Mouse (Mus musculus): ENCODE measurements around the gene Slc9a9. TPM values are rescaled to one million over a fixed set of nuclear protein-coding genes. Genes with fewer than 3 reads are reported as not detected.

Slc9a9 gene
- total RNA-seq, 2 experiments from 2014 or later, result 23.1 to 23.7 TPM

DNA sequence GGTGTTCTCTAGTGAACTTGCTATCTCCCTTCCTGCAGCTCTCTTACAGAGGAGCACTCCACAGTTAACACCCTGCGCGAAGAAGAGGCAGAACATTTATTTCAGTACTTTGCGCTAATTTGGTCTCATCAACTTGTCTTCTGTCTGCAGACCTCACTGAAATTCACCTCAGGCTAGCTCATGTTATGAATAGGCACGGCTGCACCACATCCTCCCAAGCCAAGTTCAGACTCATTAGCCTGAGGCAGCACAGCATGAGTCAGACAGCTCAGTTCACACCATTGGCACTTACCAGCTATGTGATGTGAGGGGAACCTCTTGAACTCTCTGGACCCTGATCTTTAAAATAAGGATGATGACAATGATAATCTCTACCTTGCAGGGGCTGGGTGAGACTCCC, 482.0 kb downstream of the Slc9a9 start:
- H3K27ac ChIP-seq, result no peak overlapping the region
- intact Hi-C loops (cut with DNase I), result no loop called here
- peak in 1 of 2 experiments; percentile 23 for DNase-seq (ENCODE audit: extremely low spot score in 1 of 2, low spot score in 2 of 2)
- no peak overlapping the region for H3K4me3 ChIP-seq
- TF ChIP-seq CTCF (IDR thresholded peaks at IDR 0.05), result no peak

DNA sequence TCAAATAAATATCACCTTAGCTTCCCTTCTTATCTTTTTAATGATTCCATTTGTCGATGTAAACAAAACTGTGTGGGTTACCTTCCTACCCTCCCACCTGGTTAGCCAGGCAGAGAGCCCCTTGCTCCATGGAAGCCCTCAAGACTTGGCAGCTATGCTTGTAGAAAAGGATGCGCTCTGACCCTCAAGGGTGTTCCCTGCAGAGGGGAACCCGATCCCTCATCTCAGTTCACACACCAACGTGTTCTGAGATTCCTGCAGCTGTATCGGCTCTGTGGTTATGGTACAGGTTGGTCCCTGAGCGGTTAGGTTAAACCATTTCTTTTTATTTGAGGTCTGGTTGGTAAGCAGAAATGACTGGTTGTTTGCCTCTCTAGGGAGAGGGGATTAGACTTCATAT, 484.3 kb downstream of the Slc9a9 start:
- Histone ChIP-seq H3K4me3 (no peak overlapping the region), H3K27ac (no peak overlapping the region)
- TF ChIP-seq CTCF (IDR thresholded peaks at IDR 0.05), result no peak
- intact Hi-C loops (cut with DNase I), result no loop called here
- no peak for DNase-seq (ENCODE audit: extremely low spot score in 1 of 2, low spot score in 2 of 2)

DNA sequence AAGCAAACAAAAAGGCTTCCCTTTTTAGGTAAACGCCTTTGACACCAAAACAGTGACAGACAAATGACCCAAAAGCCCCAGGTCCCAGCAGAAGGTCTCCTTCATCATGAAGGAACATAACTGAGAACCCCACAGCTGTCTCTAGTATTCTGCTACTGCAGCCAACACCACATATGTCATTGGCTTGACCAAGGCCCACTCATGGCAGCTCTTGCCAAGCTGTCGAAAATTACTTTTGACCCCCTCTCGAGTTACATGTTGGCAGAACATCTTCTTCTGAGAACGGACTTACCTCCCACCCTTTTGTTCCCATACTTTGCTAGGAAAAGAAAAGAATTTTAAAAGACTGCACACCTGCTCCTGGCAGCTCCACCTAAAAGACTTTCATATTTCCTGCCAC, 488.2 kb downstream of the Slc9a9 start:
- intact Hi-C loops (cut with DNase I), result no loop called here
- Histone ChIP-seq H3K4me3 (no peak overlapping the region), H3K27ac (no peak overlapping the region)
- no peak for TF ChIP-seq CTCF (IDR thresholded peaks at IDR 0.05)
- no peak for DNase-seq (ENCODE audit: extremely low spot score in 1 of 2, low spot score in 2 of 2)

DNA sequence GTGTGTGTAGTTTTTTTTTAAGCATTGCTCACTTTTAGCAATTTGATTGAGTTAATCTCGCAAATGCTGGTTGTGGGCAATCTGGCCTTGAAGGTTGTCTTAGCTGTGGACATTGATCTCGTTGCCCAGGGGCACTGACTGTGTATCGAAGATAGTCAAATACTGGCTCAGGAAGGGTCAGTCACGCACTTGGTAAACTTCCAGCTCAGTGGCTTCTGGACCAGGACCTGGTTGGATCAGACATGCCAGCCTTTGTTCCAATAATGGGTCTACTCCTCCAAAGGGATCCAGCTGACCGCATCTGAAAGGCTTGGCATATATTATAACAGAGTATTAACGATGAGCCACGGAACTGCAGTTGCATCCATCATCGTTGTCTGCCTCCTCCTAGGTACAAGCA, 489.2 kb downstream of the Slc9a9 start:
- no peak overlapping the region for H3K27ac ChIP-seq
- TF ChIP-seq CTCF (IDR thresholded peaks at IDR 0.05), result no peak
- no peak for DNase-seq (ENCODE audit: extremely low spot score in 1 of 2, low spot score in 2 of 2)
- intact Hi-C loops (cut with DNase I), result no loop called here
- H3K4me3 ChIP-seq, result no peak overlapping the region

DNA sequence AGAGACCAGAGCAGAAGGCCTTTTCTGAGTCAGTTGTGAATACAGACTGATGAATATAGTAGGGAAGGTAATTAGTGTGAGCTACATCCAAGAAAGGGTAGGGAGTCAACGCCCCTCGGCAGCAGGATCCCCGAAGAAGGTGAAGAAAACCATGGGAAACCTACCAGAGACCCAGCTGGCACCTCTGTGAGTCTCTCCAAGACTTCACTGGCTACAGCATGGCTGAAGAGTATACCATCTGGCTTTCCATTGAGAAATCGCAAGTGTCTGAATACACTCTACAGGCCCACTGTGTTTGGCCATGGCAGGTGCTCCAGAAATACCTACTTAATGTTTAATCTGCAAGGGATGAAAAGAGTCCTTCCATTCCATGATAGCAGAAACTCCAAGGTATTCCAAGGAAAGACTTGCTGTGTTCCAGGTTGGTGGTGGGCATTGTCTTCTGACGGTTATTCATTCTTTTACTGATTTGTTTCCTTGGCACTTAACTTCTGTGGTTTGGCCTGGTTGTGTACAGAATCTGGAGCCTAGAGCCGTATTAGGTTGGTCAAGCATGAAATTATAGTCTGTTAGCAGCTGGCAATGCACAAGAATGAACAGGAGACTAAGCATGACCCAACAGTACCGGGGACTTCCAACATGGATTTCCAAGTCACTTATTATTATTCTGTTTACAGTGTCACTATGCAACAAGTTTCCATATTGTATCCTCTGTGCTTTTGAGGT, 491.0 kb downstream of the Slc9a9 start:
- no peak for DNase-seq (ENCODE audit: extremely low spot score in 1 of 2, low spot score in 2 of 2)
- intact Hi-C loops (cut with DNase I), result no loop called here
- H3K27ac ChIP-seq, result no peak overlapping the region
- H3K4me3 ChIP-seq, result no peak overlapping the region
- TF ChIP-seq CTCF (IDR thresholded peaks at IDR 0.05), result no peak

DNA sequence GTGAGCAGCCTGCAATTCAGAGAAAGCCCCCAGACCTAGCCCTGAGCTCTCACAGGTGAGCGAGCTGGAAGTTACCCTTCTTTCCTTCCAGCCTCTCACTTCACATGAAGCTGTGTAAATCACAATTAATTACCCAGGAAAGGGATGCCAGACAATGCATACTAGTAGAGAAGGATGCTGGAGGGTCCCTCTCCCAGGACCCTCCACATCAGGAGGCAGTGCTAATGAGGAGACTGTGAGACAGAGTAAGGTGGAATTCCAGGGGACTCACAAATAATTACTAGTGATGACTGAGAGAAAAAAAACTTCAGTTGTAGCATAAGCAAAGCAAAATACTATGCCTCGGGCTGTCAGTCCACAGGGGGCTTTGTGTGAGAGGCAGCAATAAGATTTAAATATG, 492.0 kb downstream of the Slc9a9 start:
- intact Hi-C loops (cut with DNase I), result no loop called here
- TF ChIP-seq CTCF (IDR thresholded peaks at IDR 0.05), result no peak
- DNase-seq (ENCODE audit: extremely low spot score in 1 of 2, low spot score in 2 of 2), result no peak
- Histone ChIP-seq H3K27ac (no peak overlapping the region), H3K4me3 (no peak overlapping the region)

DNA sequence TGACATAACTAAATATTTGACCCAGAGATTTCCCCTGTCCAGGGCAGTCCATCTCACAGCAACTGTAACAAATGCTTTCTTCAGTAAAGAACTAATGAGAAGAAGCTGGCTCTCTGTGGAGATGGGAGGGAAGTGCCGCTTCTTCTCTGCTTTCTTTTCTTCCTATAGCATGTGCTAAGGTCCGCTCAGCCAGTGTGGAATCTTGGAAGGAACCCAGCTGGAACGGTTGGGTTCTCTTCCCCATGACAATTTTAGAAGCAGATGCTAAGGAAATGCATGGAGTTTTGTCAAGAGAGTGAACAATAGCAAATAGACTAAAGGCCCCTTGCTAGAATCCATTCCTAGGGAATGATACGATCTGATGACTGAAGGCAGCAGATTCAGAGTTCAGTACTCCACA, 496.5 kb downstream of the Slc9a9 start:
- intact Hi-C loops (cut with DNase I), result no loop called here

DNA sequence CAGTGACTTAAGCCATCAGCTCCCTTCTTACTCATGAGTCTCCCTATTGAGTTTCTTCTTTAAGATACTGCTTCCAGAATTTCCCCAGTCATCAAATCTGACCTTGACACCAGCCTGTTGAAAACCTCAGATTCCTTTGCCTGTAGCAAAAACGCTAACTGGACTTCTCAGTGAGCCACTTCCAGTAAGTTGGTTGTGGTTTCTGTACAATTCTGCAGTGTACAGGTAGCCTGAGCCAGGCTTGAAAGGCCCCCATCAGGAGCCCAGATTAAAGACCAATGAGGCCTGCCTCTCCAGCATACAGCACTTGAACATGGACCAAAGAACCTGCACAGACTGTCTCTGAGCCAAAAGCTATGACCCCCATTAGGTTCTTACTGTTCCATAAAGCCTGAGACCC, 498.1 kb downstream of the Slc9a9 start:
- no peak overlapping the region for H3K27ac ChIP-seq
- no peak for DNase-seq (ENCODE audit: extremely low spot score in 1 of 2, low spot score in 2 of 2)
- TF ChIP-seq CTCF (IDR thresholded peaks at IDR 0.05), result no peak
- intact Hi-C loops (cut with DNase I), result no loop called here
- no peak overlapping the region for H3K4me3 ChIP-seq

More for the DNA sequence above, 496.5 kb downstream of the Slc9a9 start:
- Histone ChIP-seq H3K27ac (no peak overlapping the region), H3K4me3 (no peak overlapping the region)
- DNase-seq (ENCODE audit: extremely low spot score in 1 of 2, low spot score in 2 of 2), result no peak
- no peak for TF ChIP-seq CTCF (IDR thresholded peaks at IDR 0.05)

DNA sequence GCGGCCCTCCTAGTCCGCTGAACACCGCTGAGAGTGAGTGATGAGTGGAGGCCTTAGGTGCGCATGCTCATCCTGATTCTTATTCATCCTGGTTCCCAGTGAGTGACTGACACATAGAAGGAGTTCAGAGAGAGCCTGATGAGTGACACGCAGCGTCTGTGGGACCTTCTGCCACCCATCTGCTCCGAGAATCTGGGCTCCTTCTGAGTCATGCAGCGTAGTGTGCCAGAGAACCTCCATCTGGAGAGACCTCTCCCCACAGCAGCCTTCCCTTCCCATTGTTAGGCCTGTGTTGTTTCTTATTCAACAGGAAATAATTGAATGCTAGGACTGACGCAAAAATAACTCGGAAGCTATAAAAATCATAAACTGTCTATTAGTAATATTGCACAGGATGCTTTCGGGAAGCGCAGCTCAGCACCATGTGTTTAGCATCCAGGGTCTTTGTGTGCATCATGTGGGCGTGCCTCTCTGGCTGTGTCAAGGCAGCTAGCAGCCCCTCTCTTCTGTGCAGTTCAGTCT, 498.8 kb downstream of the Slc9a9 start:
- Histone ChIP-seq H3K4me3 (no peak overlapping the region), H3K27ac (no peak overlapping the region)
- DNase-seq (ENCODE audit: extremely low spot score in 1 of 2, low spot score in 2 of 2), result peak; percentile 42 to 49
- intact Hi-C loops (cut with DNase I), result no loop called here
- no peak for TF ChIP-seq CTCF (IDR thresholded peaks at IDR 0.05)

DNA sequence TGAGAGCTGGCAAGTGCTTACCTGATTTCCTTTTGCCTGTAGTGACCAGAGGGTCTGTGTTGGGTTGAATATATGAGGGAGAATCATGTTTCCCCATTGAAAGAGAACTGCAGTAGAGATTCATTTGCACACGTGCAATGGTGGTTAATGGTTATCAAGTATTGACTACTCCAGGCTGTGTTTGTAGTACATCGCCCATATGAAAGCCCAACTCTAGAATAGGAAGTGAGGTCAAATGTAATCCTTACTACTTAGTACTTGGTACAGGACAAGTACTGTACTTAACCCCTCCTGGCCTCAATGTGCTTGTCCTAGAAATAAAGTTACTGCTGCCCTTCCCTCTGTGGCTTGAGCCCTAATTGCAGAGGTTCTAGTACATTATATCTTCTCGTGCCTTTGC, 508.5 kb downstream of the Slc9a9 start:
- TF ChIP-seq CTCF (IDR thresholded peaks at IDR 0.05), result no peak
- DNase-seq (ENCODE audit: extremely low spot score in 1 of 2, low spot score in 2 of 2), result no peak
- intact Hi-C loops (cut with DNase I), result no loop called here
- Histone ChIP-seq H3K27ac (no peak overlapping the region), H3K4me3 (no peak overlapping the region)

DNA sequence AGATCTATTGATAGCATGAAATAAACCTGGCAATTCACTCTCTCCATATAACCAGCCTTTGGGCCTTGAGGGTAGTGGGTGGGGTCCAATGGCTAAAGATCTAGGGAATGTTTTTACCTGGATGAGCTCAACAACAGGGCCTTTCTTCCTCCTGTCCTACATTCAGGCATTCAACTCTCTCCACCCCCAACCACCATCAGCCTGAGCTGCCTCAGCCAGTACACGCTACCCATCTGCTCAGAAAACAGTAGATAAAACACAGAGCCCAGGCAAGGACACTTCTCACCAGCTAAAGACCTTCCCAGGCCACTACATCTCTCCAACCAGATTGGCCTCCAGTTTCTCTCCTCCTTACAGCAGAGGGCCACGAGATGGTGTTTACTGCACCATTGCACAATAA, 510.3 kb downstream of the Slc9a9 start:
- H3K27ac ChIP-seq, result no peak overlapping the region
- intact Hi-C loops (cut with DNase I), result no loop called here
- H3K4me3 ChIP-seq, result no peak overlapping the region
- no peak for DNase-seq (ENCODE audit: extremely low spot score in 1 of 2, low spot score in 2 of 2)
- no peak for TF ChIP-seq CTCF (IDR thresholded peaks at IDR 0.05)

DNA sequence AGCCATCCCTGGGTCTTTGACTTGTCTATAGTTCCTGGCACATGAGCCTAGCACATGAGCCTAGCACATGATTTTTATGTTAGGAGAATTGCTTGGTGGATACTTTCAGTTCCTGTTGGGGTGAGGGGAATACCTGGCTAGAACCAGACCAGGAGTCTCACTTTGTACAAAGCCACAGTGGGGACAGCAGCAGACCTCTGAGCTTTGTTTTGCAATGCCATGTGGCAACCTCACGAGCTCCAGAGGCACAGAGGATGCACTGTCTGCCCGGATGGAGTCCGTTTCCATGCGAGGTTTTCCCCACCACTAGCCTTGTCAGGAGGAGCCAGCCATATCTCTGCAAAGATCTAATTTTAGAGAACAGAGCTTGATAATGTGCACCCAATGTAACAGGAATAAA, 510.9 kb downstream of the Slc9a9 start:
- no peak overlapping the region for H3K27ac ChIP-seq
- intact Hi-C loops (cut with DNase I), result no loop called here
- DNase-seq (ENCODE audit: extremely low spot score in 1 of 2, low spot score in 2 of 2), result no peak
- H3K4me3 ChIP-seq, result no peak overlapping the region
- TF ChIP-seq CTCF (IDR thresholded peaks at IDR 0.05), result no peak

Data from left cerebral cortex, adult 2 months (tissue).